Mouse (Mus musculus): ENCODE results near the gene Naa15. TPM values are rescaled to one million over a fixed set of nuclear protein-coding genes. Genes with fewer than 3 reads are reported as not detected.

Naa15 gene
- polyA plus RNA-seq, 1 experiment from 2014 or later = 57.1 TPM

GRCm38 (mm10) chr3:51525186-51525785 is 110.3 kb downstream of the Naa15 start:
- H3K27ac ChIP-seq (ENCODE audit: low read depth, low read length) = no peak overlapping the region
- H3K4me3 ChIP-seq (ENCODE audit: low read length) = no peak overlapping the region
- no peak overlapping the region for H3K4me2 ChIP-seq (replicated peaks; ENCODE audit: low read depth, low read length)
- no peaks in the 10 kb centered on the region for H3K9me3 ChIP-seq (ENCODE audit: control insufficient read depth, low read length)
- no peaks in the 10 kb centered on the region for H3K4me1 ChIP-seq (ENCODE audit: control insufficient read depth, insufficient read depth, low read length)
- ATAC-seq (ENCODE audit: low FRiP score, low TSS enrichment) = no peak
- H3K27me3 ChIP-seq (ENCODE audit: control insufficient read depth, insufficient read depth, low read length) = no peaks in the 10 kb centered on the region
- WGBS = 84% methylated on average over 16 of the region's 16 CpGs
- H3K9ac ChIP-seq (ENCODE audit: low read depth, low read length) = no peak overlapping the region
- peaks cover 62% of the 10 kb centered on the region for H3K36me3 ChIP-seq (ENCODE audit: control insufficient read depth, insufficient read depth, low read length)

Other genes starting within 250 kb of the Naa15 start
- 8.0 and 10.4 TPM in 2 replicates for gene Noct, start 190.7 kb upstream of the Naa15 start, polyA plus RNA-seq (2014; fragmentation: Nextera tagmentation; extraction: Ambion mirVana)
- gene Elf2, start 74.5 kb upstream of the Naa15 start, polyA plus RNA-seq (2014; fragmentation: Nextera tagmentation; extraction: Ambion mirVana) = 51.4 and 61.6 TPM in 2 replicates
- gene Mgarp, start 18.4 kb upstream of the Naa15 start, polyA plus RNA-seq (2014; fragmentation: Nextera tagmentation; extraction: Ambion mirVana) = 1.3 and 1.6 TPM in 2 replicates
- gene Ndufc1, start 6.2 kb upstream of the Naa15 start, polyA plus RNA-seq (2014; fragmentation: Nextera tagmentation; extraction: Ambion mirVana) = 711 and 870 TPM in 2 replicates
- gene Rab33b, start 68.8 kb downstream of the Naa15 start, polyA plus RNA-seq (2014; fragmentation: Nextera tagmentation; extraction: Ambion mirVana) = 10.5 and 17.5 TPM in 2 replicates
- 4.3 and 4.7 TPM in 2 replicates for gene Setd7, start 145.7 kb downstream of the Naa15 start, polyA plus RNA-seq (2014; fragmentation: Nextera tagmentation; extraction: Ambion mirVana)
- 0.51 and 0.99 TPM in 2 replicates for gene Mgst2, start 245.2 kb downstream of the Naa15 start, polyA plus RNA-seq (2014; fragmentation: Nextera tagmentation; extraction: Ambion mirVana)